Mouse (Mus musculus): ENCODE measurements at regions not wholly inside any gene's neighbourhood (a gene's known extent, or its start where the extent isn't known, plus 50 kb on each side); places are given as distances from the start of the nearest gene placed in this dataset.

GRCm38 (mm10) chr4:75884371-75884770, 606.3 kb upstream of the Dmac1 start:
- peak; percentile 21 for DNase-seq

DNA sequence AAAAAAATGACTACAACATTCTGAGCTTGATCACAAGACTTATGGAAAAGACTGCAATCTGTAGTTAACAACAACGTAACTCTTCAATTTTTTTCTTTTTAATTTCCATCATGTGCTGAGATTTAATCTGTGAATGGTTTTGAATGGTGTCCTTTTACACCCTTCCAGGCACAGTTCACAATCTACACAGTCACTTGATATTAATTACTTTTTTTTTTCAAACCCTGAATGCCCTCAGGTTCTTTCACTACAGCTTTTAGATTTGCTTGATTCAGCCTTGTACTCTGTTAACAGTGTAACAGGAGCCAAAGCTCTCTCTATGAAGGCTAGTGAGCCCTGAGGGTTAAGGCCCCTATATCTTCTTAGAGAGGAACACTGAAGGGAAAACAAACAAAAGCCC, 591.7 kb upstream of the Dmac1 start:
- no peak for DNase-seq

DNA sequence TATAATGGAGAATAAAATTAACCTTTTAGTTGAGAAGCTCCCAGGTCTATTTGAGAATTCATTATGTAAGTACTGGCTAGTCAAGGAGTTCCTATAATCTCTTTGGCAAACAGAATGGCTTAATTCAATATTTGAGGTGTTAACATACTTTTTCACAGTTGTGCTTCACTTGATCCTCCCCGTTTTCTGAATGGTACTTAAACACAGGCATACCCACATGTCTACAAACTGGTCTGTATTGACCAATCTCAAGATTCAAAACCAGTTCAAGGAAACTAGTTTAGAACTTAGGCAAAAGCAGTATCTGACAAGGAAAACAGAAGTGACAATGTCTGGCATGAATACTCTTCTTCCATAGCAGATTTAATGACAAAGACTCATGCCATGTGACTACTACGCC, 583.0 kb upstream of the Dmac1 start:
- DNase-seq: no peak

GRCm38 (mm10) chr4:75857769-75858408, 579.8 kb upstream of the Dmac1 start:
- no peak for DNase-seq

DNA sequence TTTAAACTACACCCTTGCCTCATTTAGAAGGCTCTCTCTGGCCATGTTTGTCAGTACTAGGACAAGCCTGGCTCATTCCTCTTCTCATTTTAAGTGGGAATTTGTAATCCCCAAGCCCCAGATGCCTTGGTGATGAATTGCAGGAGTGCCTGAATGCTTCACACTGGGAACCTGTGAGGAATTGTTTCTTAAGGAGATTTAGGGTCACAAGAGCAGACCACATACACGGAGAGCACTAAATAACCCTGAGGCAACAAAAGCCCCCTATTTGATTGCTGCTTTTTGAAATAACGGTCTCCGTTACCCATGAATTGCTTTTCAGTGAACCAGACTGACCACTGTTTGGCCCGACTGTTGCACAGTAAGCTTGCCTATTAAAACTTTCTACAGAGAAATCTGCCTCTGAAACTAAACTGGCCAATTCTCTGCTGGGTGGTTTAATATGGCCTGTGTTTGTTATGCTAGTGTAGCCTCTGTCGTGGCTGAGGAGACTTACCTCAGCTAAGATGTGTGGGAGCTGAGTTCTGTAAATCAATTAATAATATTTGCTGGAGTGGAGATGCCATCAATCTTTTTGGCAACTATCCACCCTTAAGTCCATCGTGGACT, 577.7 kb upstream of the Dmac1 start:
- DNase-seq: no peak

GRCm38 (mm10) chr4:75850343-75850742, 572.2 kb upstream of the Dmac1 start:
- DNase-seq: no peak

- DNase-seq: no peak
Observed at GRCm38 (mm10) chr4:75847675-75848385, 569.7 kb upstream of the Dmac1 start.

GRCm38 (mm10) chr4:75845021-75845420, 566.9 kb upstream of the Dmac1 start:
- no peak for DNase-seq

DNA sequence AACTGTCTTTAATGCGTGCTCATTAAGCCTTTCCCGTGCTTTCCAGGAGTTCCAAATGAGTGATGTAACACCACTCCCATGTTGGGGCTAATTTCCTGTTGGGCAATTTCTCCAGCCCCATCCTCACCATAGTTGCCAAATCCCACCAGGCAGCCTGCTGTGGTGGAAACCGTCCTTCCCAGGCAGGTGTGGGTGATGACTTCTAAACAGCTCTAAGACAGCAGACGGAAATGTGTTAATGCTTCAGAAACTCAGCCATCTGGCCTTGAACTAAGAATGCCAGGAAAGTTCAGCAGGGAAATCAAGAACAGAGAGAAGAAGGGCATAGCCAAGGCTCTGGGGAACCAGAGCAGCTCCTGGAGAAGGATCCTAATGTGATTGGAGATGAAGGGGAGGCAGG, 560.5 kb upstream of the Dmac1 start:
- DNase-seq: peak; percentile 8

DNA sequence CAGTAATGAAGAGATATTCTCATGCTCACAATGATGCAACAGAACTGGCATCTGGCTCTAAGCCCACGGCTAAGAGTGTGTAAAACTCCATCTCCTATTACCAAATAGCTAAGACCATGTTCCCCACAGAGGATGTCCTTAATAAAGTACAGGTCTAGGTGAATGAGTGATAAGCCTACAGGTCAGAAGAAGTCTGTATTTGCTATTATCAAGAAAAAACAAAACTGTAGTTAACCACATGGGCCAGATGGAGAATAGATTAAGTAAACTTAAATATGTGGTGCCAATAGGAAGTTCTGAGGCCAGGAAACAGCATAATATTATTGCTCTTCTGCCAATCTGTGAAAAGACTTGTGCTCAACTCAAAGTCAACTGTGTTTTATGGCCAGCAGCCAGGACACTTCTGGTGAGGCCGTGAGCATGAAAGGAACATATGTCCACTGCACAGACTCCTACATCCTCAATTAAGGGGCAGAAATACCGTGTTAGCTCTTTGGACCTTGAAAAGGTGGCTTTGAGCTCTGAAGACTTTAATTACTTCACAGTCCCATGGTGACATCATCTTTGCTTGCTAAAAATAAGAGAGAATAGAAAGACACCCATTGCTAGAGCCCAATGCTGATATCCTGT, 549.1 kb upstream of the Dmac1 start:
- peak; percentile 22 for DNase-seq

DNA sequence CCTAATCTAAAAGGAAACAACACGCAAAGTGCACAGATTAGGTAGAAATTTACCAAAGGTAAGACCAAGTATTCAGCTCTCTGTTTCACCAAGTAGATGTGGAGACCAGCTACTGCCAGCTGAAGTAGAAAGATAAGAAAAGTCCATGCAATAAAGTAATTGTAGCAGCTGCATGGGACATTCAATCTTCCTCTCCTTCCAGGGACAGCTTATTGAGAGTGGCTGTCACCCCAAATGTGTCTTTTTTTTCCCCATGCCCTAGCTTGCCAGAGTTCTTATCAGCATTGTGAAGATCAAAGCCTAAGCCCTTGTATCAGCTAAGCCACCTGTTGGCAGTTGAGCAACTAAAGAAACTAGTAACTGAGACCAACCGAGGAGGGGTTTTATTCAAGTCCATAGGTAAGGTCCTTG, 541.1 kb upstream of the Dmac1 start:
- DNase-seq: no peak

DNA sequence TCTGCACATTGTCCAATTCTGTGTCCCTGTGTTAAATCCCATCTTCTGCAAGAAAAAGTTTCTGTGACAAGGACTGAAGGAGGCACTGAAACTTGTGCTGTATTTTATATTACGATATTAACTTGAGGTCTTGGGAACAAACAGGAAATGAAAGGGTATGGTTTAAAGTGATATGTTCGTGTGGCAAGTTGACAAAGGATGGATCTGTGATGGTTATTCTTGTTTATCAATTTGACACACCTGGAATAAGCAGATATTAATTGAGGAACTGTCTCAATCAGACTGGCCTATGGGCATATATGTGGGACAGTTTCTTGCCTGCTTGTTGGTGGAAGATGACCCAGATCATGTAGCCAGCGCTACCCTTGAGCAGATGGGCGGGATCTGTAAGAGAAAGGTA, 537.9 kb upstream of the Dmac1 start:
- no peak for DNase-seq

DNA sequence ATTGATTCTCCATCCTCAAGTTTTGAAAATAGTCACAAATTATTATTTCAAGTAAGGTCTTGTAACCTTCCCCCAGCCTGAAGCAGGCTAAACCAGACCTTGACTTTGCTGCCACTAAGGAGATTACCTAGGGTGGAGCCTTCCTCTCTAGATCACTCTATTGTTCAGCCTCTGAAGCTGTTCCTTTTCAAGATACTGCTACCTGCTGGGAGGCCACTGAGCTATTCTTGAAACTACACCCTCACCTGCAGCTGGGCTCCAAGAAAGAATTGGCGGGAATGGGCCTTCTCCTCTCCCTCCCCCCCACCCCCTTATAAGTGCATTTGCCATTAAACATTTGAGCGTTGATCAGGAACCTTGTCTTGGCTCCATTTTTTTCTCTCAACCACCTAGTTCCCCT, 534.2 kb upstream of the Dmac1 start:
- no peak for DNase-seq

- DNase-seq: no peak
Observed at GRCm38 (mm10) chr4:75801870-75802269, 523.8 kb upstream of the Dmac1 start.

GRCm38 (mm10) chr4:75801156-75801555, 523.1 kb upstream of the Dmac1 start:
- DNase-seq: no peak

- DNase-seq: no peak
Observed at GRCm38 (mm10) chr4:75791789-75792188, 513.7 kb upstream of the Dmac1 start.

GRCm38 (mm10) chr4:75790920-75791589, 513.0 kb upstream of the Dmac1 start:
- no peak for DNase-seq

DNA sequence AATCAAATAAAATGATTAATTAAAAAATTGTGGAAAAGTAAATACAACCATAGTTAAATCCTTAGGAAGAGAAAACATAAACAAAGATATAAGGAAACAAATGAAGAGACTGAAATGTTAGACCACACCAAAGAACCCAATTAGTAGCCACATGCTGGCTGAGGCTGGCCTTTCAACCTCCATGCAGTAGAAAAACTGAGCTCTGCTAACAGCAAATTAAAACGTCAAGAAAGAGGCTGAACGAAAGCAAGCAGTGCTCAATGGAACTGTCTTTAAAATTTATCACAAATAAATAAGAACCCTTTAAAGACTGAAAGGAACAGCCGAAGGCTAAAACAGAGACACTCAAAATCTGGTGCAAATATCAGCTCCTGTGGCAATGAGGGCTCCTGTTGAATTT, 509.3 kb upstream of the Dmac1 start:
- DNase-seq: no peak

GRCm38 (mm10) chr4:75786391-75786790, 508.3 kb upstream of the Dmac1 start:
- no peak for DNase-seq

- DNase-seq: no peak
Observed at GRCm38 (mm10) chr4:75779492-75779891, 501.4 kb upstream of the Dmac1 start.

GRCm38 (mm10) chr4:75764141-75764540, 486.0 kb upstream of the Dmac1 start:
- DNase-seq: no peak

- no peak for DNase-seq
Observed at GRCm38 (mm10) chr4:75744605-75745004, 466.5 kb upstream of the Dmac1 start.

DNA sequence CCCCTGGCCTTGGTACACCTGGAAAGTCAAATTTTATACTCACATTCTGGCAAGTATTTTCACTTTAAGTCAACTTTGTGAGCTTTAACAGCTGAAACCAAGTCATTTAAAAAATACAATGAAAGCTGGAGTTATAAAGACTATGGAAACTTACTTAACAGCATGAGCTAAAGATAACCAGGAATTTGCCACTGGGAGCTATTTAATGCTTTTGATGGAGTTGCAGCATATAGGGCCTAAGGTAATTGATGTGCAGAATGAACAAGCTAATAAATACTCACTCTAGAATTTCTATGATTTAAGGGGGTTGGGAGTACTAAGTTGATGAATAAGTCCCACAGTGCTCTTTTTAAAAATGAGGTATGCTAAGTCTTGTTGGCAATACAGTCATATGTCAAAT, 463.5 kb upstream of the Dmac1 start:
- DNase-seq: no peak

All from cerebellum, adult 11-12 months (tissue).